8 mouse cellular contexts compared by ENCODE assay signal in genomic region chr11:11820737-11821136, GRCm38 (mm10). TPM values are rescaled to one million over a fixed set of nuclear protein-coding genes. Genes with fewer than 3 reads are reported as not detected.
DNase-seq lines count a peak whose midpoint lies in the region; ATAC-seq and TF ChIP-seq lines count a peak whose summit lies in the region.

No protein-coding gene starts in this region.

- peak overlapping the region; percentile 94 for H3K27ac ChIP-seq in kidney, embryonic 15.5 days
- H3K27ac ChIP-seq in limb, embryonic 12.5 days = peak overlapping the region; percentile 98
- H3K27ac ChIP-seq in stomach, embryonic 16.5 days (ENCODE audit: low read length) = peak overlapping the region; percentile 93
- H3K27ac ChIP-seq in left cerebral cortex, adult 2 months = no peak overlapping the region

- H3K4me3 ChIP-seq in kidney, embryonic 15.5 days (replicated peaks) = no peak overlapping the region
- H3K4me3 ChIP-seq in limb, embryonic 12.5 days (replicated peaks) = no peak overlapping the region
- H3K4me3 ChIP-seq in stomach, embryonic 16.5 days (replicated peaks; ENCODE audit: low read length) = no peak overlapping the region
- H3K4me3 ChIP-seq in left cerebral cortex, adult 2 months = no peak overlapping the region

- no peaks in the 10 kb centered on the region for H3K36me3 ChIP-seq in kidney, embryonic 15.5 days
- no peaks in the 10 kb centered on the region for H3K36me3 ChIP-seq in limb, embryonic 12.5 days
- no peaks in the 10 kb centered on the region for H3K36me3 ChIP-seq in stomach, embryonic 16.5 days (ENCODE audit: control insufficient read depth, insufficient read depth, low read length)

- no peak overlapping the region for H3K4me2 ChIP-seq in kidney, embryonic 15.5 days
- H3K4me2 ChIP-seq in limb, embryonic 12.5 days = no peak overlapping the region
- no peak overlapping the region for H3K4me2 ChIP-seq in stomach, embryonic 16.5 days (ENCODE audit: low read depth, low read length)

- no peak overlapping the region for H3K9ac ChIP-seq in kidney, embryonic 15.5 days
- H3K9ac ChIP-seq in limb, embryonic 12.5 days (replicated peaks) = no peak overlapping the region
- H3K9ac ChIP-seq in stomach, embryonic 16.5 days (ENCODE audit: low read length) = 0 out of 2 replicates have a peak overlapping the region, but pooled peaks have one; percentile 49

- no peak for DNase-seq in kidney, postnatal 14 days
- DNase-seq in MN1 (ENCODE audit: low spot score) = no peak
- no peak for DNase-seq in right cerebral cortex, postnatal 36 days (ENCODE audit: low spot score in 2 of 2)
- DNase-seq in left cerebral cortex, adult 2 months (ENCODE audit: extremely low spot score in 1 of 2, low spot score in 2 of 2) = no peak

- ATAC-seq in kidney, embryonic 15.5 days (replicated peaks; ENCODE audit: low FRiP score) = no peak
- peak; percentile 88 for ATAC-seq in common myeloid progenitor, adult 5-6 weeks (replicated peaks; ENCODE audit: low read depth, poor library complexity, severe bottlenecking)
- ATAC-seq in limb, embryonic 12.5 days (ENCODE audit: insufficient number of reproducible peaks, insufficient read depth, low FRiP score, low TSS enrichment, low read depth) = peak; percentile 6; the same call in 1 of the 2 replicates
- ATAC-seq in stomach, embryonic 16.5 days (ENCODE audit: insufficient read depth, low FRiP score) = no peak

- no peaks in the 10 kb centered on the region for H3K27me3 ChIP-seq in kidney, embryonic 15.5 days
- H3K27me3 ChIP-seq in limb, embryonic 12.5 days = no peaks in the 10 kb centered on the region
- no peaks in the 10 kb centered on the region for H3K27me3 ChIP-seq in stomach, embryonic 16.5 days (ENCODE audit: control insufficient read depth, insufficient read depth, low read length)

- peaks cover 42% of the 10 kb centered on the region for H3K4me1 ChIP-seq in kidney, embryonic 15.5 days
- peaks cover 47% of the 10 kb centered on the region for H3K4me1 ChIP-seq in limb, embryonic 12.5 days (replicated peaks)
- H3K4me1 ChIP-seq in stomach, embryonic 16.5 days (ENCODE audit: control insufficient read depth, insufficient read depth, low read length) = peaks cover 47% of the 10 kb centered on the region

- 58% methylated on average over 3 of the region's 3 CpGs for WGBS in kidney, embryonic 15.5 days
- 56% methylated on average over 3 of the region's 3 CpGs for WGBS in limb, embryonic 12.5 days
- WGBS in stomach, embryonic 16.5 days = 44% methylated on average over 3 of the region's 3 CpGs

- no peaks in the 10 kb centered on the region for H3K9me3 ChIP-seq in kidney, embryonic 15.5 days (replicated peaks)
- H3K9me3 ChIP-seq in limb, embryonic 12.5 days = no peaks in the 10 kb centered on the region
- H3K9me3 ChIP-seq in stomach, embryonic 16.5 days (replicated peaks; ENCODE audit: control insufficient read depth, low read length) = no peaks in the 10 kb centered on the region

- intact Hi-C loops in left cerebral cortex, adult 2 months (cut with DNase I) = loop anchor here (1.0 to 5.0 kb wide), 3 partner anchors 153 to 537 kb away; no protein-coding TSS in a partner anchor

- TF ChIP-seq CTCF in left cerebral cortex, adult 2 months (IDR thresholded peaks at IDR 0.05) = no peak

RNA-seq across cellular contexts. Expression of gene Fignl1, which starts 12.0 kb away (rescaled TPM):
- polyA plus RNA-seq in kidney, embryonic 15.5 days (2015; fragmentation: Nextera tagmentation; extraction: Ambion mirVana) = 66.0 and 70.0 TPM in 2 replicates
- total RNA-seq in common myeloid progenitor, adult 5-6 weeks (2017) = 95.7 and 102 TPM in 2 replicates
- polyA plus RNA-seq in limb, embryonic 12.5 days (2016; fragmentation: Nextera tagmentation; extraction: Ambion mirVana) = 74.5 and 78.1 TPM in 2 replicates
- polyA plus RNA-seq in stomach, embryonic 16.5 days (2015; fragmentation: Nextera tagmentation; extraction: Ambion mirVana) = 47.3 and 50.1 TPM in 2 replicates
- total RNA-seq in left cerebral cortex, adult 2 months (2021) = 1 to 10 TPM in 1 of 2 experiments, under 1 TPM in 1; 0.77 to 1.0 TPM

Comparison
In these comparisons a context has a peak if more than half of its experiments do, and no peak if none do; other contexts are left out.
1. ATAC-seq: peak in common myeloid progenitor, adult 5-6 weeks (single experiment) and limb, embryonic 12.5 days (single experiment); none in kidney, embryonic 15.5 days (single experiment) and stomach, embryonic 16.5 days (single experiment).